Mouse (Mus musculus): Measurements from ENCODE around the gene Otulin. TPM values are rescaled to one million over a fixed set of nuclear protein-coding genes. Genes with fewer than 3 reads are reported as not detected.
A peak's percentile ranks its signal among the peaks of the same experiment; 100 is the strongest.

Gene Otulin
- total and polyA plus RNA-seq, 3 experiments: 40.0 to 84.8 (median 80.2) TPM

GRCm38 (mm10) chr15:27626314-27626713 lies 4.2 kb downstream of the Otulin start:
- Histone ChIP-seq H3K27ac (ENCODE audit: insufficient read depth, low read depth) (no peak overlapping the region), H3K9ac (ENCODE audit: insufficient read depth, low read depth) (no peak overlapping the region), H3K4me2 (ENCODE audit: insufficient read depth, low read depth, poor library complexity, severe bottlenecking) (no peak overlapping the region), H3K9me3 (replicated peaks; ENCODE audit: low read length) (no peaks in the 10 kb centered on the region), H3K27me3 (replicated peaks) (no peaks in the 10 kb centered on the region), H3K4me3 (replicated peaks in 1 of 3; ENCODE audit: low read depth in 2 of 3, low read length in 2 of 3, poor library complexity in 1 of 3) (no peak overlapping the region), H3K79me2 (replicated peaks; ENCODE audit: control insufficient read depth, extremely low read depth, insufficient read depth, poor library complexity, severe bottlenecking) (peaks cover 16% of the 10 kb centered on the region), H3K4me1 (ENCODE audit: control insufficient read depth in 1 of 2, insufficient read depth in 2 of 2) (peaks cover 38 to 72% of the 10 kb centered on the region in 2 experiments), H3K36me3 (replicated peaks in 1 of 2; ENCODE audit: control insufficient read depth in 1 of 2, insufficient read depth in 1 of 2, low read length in 1 of 2) (peaks cover 25 to 62% of the 10 kb centered on the region in 2 experiments)
- in situ Hi-C loops (cut with MboI; ENCODE audit: low pct_ligation_motif_present, low pct_unique_long_range_greater_than_20kb, low sequenced_read_pairs): no loop called here
- dilution Hi-C loops (cut with MboI; ENCODE audit: extremely low pct_ligation_motif_present, extremely low pct_unique_long_range_greater_than_20kb, low sequenced_read_pairs): no loop called here
- no peak for TF ChIP-seq ZKSCAN1 (IDR thresholded peaks at IDR 0.05; ENCODE audit: borderline replicate concordance, low read depth, low read length)
- no peak for TF ChIP-seq CTCF (conservative IDR thresholded peaks at IDR 0.05 in 1 of 2, IDR thresholded peaks at IDR 0.05 in 1 of 2; ENCODE audit: low read depth in 2 of 2, low read length in 2 of 2)
- no peak for TF ChIP-seq HCFC1 (IDR thresholded peaks at IDR 0.05; ENCODE audit: low read depth, low read length)
- no peak for TF ChIP-seq TBP (conservative IDR thresholded peaks at IDR 0.05; ENCODE audit: low read depth, low read length)
- TF ChIP-seq POLR2A (IDR thresholded peaks at IDR 0.05; ENCODE audit: low read depth, low read length): no peak
- TF ChIP-seq TCF12 (IDR thresholded peaks at IDR 0.05; ENCODE audit: low read depth, low read length): no peak
- TF ChIP-seq JUND (conservative IDR thresholded peaks at IDR 0.05; ENCODE audit: low read depth, low read length): no peak
- DNase-seq (ENCODE audit: extremely low read depth): no peak

GRCm38 (mm10) chr15:27625890-27626255 lies 4.6 kb downstream of the Otulin start:
- peaks cover 38 to 76% of the 10 kb centered on the region in 2 experiments for H3K4me1 ChIP-seq (ENCODE audit: control insufficient read depth in 1 of 2, insufficient read depth in 2 of 2)
- H3K4me2 ChIP-seq (ENCODE audit: insufficient read depth, low read depth, poor library complexity, severe bottlenecking): peak overlapping the region; percentile 76
- dilution Hi-C loops (cut with MboI; ENCODE audit: extremely low pct_ligation_motif_present, extremely low pct_unique_long_range_greater_than_20kb, low sequenced_read_pairs) (no loop called here), in situ Hi-C loops (cut with MboI; ENCODE audit: low pct_ligation_motif_present, low pct_unique_long_range_greater_than_20kb, low sequenced_read_pairs) (no loop called here)
- peak overlapping the region; percentile 75 for H3K27ac ChIP-seq (ENCODE audit: insufficient read depth, low read depth)
- peaks cover 30 to 66% of the 10 kb centered on the region in 2 experiments for H3K36me3 ChIP-seq (replicated peaks in 1 of 2; ENCODE audit: control insufficient read depth in 1 of 2, insufficient read depth in 1 of 2, low read length in 1 of 2)
- no peaks in the 10 kb centered on the region for H3K9me3 ChIP-seq (replicated peaks; ENCODE audit: low read length)
- H3K9ac ChIP-seq (ENCODE audit: insufficient read depth, low read depth): no peak overlapping the region
- H3K4me3 ChIP-seq (replicated peaks in 1 of 3; ENCODE audit: low read depth in 2 of 3, low read length in 2 of 3, poor library complexity in 1 of 3): peak overlapping the region in 1 of 3 experiments; percentile 20
- H3K27me3 ChIP-seq (replicated peaks): no peaks in the 10 kb centered on the region
- DNase-seq (ENCODE audit: extremely low read depth): peak; percentile 50
- TF ChIP-seq IRF4 (IDR thresholded peaks at IDR 0.05; ENCODE audit: low read depth, low read length): 0 out of 2 replicates have a peak, but pooled peaks have one; percentile 6
- TF ChIP-seq BHLHE40 (IDR thresholded peaks at IDR 0.05; ENCODE audit: low read depth, low read length): peak; percentile 73
- peak; percentile 49; the same call in 1 of the 2 replicates for TF ChIP-seq MXI1 (IDR thresholded peaks at IDR 0.05; ENCODE audit: low read depth, low read length)
- 0 out of 2 replicates have a peak, but pooled peaks have one; percentile 3 for TF ChIP-seq MAZ (IDR thresholded peaks at IDR 0.05; ENCODE audit: low read depth, low read length)
- TF ChIP-seq MAX (IDR thresholded peaks at IDR 0.05; ENCODE audit: low read length): peak; percentile 81
- TF ChIP-seq TBP (conservative IDR thresholded peaks at IDR 0.05; ENCODE audit: low read depth, low read length): no peak
- no peak for TF ChIP-seq PAX5 (IDR thresholded peaks at IDR 0.05; ENCODE audit: low read length)
- peaks cover 16% of the 10 kb centered on the region for H3K79me2 ChIP-seq (replicated peaks; ENCODE audit: control insufficient read depth, extremely low read depth, insufficient read depth, poor library complexity, severe bottlenecking)
